Mouse (Mus musculus) cerebellum, adult 11-12 months (tissue): ENCODE results near the gene Cyp3a41a.
"Not testable (repeated sequence)": the region's sequence is repeated elsewhere in the genome, so short reads cannot be mapped to it uniquely, and the experiment has no call there.

Experiments
- DNase-seq: peaks from one replicate; pipeline ENCODE4 v3.0.0; 2022

The Cyp3a41a gene

DNA sequence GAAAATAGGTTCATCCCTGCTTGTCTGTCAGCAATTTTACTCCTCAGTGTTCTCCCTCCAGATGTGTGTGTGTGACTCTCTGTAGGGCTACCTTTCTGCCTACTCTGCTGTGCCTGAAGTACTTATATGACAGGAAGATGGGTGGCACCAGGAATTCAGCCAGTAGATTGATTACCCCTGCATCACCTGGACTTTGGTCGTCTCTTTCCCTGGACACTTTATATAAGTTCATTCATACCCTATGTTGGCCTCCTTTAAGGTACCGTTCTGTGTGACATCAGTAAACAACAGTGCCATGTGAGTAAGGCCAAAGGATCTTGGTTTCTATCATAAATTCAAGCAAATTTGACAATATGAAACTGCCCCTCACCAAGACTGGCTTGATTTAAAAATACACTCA lies at the start of gene Cyp3a41a:
Gene Cyp3a41a (minus strand): TSS at position 101 of the 400 bp plus-strand sequence.
- not testable (repeated sequence) for DNase-seq

DNA sequence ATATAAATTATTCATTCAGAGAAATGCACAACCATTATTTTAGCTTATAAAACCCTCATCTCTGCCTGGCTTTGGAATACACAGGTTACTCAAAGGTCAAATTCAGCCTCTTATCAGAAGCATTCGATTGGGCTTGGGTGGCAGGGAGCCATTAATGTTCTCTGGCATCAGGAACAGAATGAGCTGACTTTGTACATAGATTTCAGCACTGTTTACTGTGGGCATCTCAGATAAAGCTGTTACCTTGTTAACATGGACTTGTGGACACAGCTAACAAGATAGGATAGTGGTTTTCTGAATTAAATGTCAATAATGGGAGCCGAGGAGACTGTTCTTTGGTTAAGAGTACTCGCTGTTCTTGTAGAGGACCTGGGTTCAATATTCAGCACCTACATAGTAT lies 17.6 kb upstream of the Cyp3a41a start:
- DNase-seq: not testable (repeated sequence)

DNA sequence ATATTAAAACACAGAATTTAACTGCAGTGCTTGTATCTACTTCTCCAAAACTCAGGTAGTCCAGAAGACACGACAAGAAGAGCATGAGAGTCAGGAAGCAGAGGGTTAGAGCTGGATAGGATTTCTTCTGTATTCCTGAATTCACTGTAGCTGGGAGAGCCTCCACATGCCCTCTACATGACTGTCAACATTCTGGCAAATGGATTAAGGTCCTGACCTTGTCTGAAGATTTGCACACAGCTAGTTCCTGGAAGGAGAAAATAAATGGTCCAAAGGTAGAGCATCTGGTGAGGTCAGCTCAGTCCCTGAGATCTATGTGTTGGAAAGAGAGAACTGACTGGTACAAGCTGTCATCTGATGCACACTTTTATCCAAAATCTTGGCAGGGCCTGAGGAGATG lies 5.6 kb downstream of the Cyp3a41a start:
- not testable (repeated sequence) for DNase-seq

DNA sequence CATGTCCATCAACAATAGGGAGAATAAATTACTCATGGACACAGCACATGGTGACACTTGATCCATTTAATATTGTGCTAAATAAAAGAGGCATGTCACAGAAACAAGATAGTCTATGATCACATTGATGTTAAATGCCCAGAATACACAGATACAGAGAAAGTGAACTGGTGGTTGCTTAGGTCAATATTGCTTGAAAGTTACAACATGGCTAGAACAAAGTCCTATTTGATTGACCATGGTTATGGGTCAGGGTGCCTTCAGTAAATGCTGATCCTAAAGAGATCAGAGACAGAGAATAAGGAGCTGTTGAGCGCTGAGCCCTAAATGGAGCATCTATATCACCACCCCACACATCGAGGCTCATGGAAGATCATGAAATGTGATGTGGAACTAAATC lies 12.6 kb downstream of the Cyp3a41a start:
- not testable (repeated sequence) for DNase-seq

DNA sequence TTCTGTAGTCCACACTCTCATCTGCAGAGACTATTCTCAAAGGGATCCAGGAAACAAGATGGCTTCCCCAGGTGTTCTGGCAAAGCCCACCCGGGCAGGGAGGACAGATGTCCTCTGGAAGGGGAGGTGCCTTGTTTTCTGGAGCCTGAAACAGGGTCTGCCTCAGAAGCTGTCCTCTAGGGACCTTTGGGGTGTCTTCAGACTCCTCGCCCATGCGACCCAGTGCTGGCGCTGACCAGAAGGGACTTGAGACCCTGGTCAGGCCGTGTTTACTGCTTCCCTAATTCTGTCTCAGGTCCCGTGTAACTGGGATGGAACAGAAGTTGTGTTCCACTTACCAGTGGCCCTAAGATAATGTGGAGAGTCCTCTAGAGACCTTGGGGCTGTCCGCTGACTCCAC lies 57.9 kb downstream of the Cyp3a41a start:
- DNase-seq: no peak

DNA sequence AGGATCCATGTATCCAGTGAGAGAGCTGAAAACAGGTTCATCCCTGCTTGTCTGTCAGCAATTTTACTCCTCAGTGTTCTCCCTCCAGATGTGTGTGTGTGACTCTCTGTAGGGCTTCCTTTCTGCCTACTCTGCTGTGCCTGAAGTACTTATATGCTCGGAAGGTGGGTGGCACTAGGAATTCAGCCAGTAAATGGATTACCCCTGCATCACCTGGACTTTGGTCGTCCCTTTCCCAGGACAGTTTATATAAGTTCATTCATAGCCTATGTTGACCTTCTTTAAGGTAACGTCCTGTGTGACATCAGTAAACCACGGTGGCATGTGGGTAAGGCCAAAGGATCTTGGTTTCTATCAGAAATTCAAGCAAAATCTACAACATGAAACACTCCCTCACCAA lies 72.2 kb downstream of the Cyp3a41a start:
- DNase-seq: no peak
